Mouse (Mus musculus): ENCODE measurements at regions not wholly inside any gene's neighbourhood (a gene's known extent, or its start where the extent isn't known, plus 50 kb on each side); places are given as distances from the start of the nearest gene placed in this dataset.

DNA sequence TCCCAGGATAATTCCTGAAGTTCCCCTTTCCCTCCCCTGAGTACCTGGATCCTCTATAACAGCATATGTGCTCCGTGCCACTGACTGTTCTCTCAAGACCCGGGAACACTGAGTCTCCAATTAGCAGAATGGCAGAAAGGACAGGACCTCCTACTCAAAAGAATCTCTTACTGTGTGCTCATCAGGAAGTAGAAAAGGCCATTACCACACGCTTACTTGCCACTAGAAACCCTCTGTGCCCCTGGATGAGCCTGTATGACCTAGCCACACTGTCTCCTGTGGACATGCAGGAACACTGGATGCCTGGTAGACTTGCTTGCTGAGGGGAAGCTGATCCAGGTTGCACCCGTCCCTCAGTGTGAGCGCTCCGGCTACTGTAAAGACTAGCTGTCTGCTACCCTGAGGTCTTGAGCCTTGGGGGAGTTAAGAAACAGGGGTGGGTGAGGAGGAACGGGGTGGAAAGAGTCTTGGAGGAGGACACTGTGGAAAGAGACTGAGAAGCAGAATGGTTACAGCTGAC lies 117.6 kb upstream of the Ccnd2 start:
- Histone ChIP-seq H3K4me3 (ENCODE audit: low read length) (no peak overlapping the region), H3K4me2 (ENCODE audit: low read depth, low read length) (no peak overlapping the region), H3K9ac (ENCODE audit: low read depth, low read length) (no peak overlapping the region), H3K4me1 (ENCODE audit: control insufficient read depth, insufficient read depth, low read length) (peaks cover 27% of the 10 kb centered on the region), H3K27ac (ENCODE audit: low read length) (peak overlapping the region; percentile 84), H3K27me3 (replicated peaks; ENCODE audit: control insufficient read depth, insufficient read depth, low read length) (no peaks in the 10 kb centered on the region), H3K36me3 (ENCODE audit: control insufficient read depth, insufficient read depth, low read length) (no peaks in the 10 kb centered on the region), H3K9me3 (ENCODE audit: control insufficient read depth, low read length) (no peaks in the 10 kb centered on the region)
- WGBS = 68% methylated on average over 7 of the region's 7 CpGs
- ATAC-seq = no peak

- peaks cover 24% of the 10 kb centered on the region for H3K4me1 ChIP-seq (ENCODE audit: control insufficient read depth, insufficient read depth, low read length)
- H3K27me3 ChIP-seq (replicated peaks; ENCODE audit: control insufficient read depth, insufficient read depth, low read length) = no peaks in the 10 kb centered on the region
- no peak overlapping the region for H3K4me3 ChIP-seq (ENCODE audit: low read length)
- ATAC-seq = no peak
- no peak overlapping the region for H3K4me2 ChIP-seq (ENCODE audit: low read depth, low read length)
- 84% methylated on average over 9 of the region's 9 CpGs for WGBS
- H3K27ac ChIP-seq (ENCODE audit: low read length) = no peak overlapping the region
- peaks cover 4% of the 10 kb centered on the region; the same call in 1 of the 2 replicates for H3K9me3 ChIP-seq (ENCODE audit: control insufficient read depth, low read length)
- no peaks in the 10 kb centered on the region for H3K36me3 ChIP-seq (ENCODE audit: control insufficient read depth, insufficient read depth, low read length)
- H3K9ac ChIP-seq (ENCODE audit: low read depth, low read length) = no peak overlapping the region
These were observed 118.8 kb upstream of the Ccnd2 start for GRCm38 (mm10) chr6:127270774-127271173.

- no peak overlapping the region for H3K27ac ChIP-seq (ENCODE audit: low read length)
- H3K27me3 ChIP-seq (replicated peaks; ENCODE audit: control insufficient read depth, insufficient read depth, low read length) = no peaks in the 10 kb centered on the region
- H3K36me3 ChIP-seq (ENCODE audit: control insufficient read depth, insufficient read depth, low read length) = no peaks in the 10 kb centered on the region
- WGBS = 95% methylated on average over 3 of the region's 3 CpGs
- H3K4me2 ChIP-seq (ENCODE audit: low read depth, low read length) = no peak overlapping the region
- no peak overlapping the region for H3K4me3 ChIP-seq (ENCODE audit: low read length)
- peaks cover 20% of the 10 kb centered on the region for H3K4me1 ChIP-seq (ENCODE audit: control insufficient read depth, insufficient read depth, low read length)
- no peak for ATAC-seq
- H3K9ac ChIP-seq (ENCODE audit: low read depth, low read length) = no peak overlapping the region
- H3K9me3 ChIP-seq (ENCODE audit: control insufficient read depth, low read length) = peaks cover 4% of the 10 kb centered on the region; the same call in 1 of the 2 replicates
These were observed 119.4 kb upstream of the Ccnd2 start for GRCm38 (mm10) chr6:127271418-127271817.

DNA sequence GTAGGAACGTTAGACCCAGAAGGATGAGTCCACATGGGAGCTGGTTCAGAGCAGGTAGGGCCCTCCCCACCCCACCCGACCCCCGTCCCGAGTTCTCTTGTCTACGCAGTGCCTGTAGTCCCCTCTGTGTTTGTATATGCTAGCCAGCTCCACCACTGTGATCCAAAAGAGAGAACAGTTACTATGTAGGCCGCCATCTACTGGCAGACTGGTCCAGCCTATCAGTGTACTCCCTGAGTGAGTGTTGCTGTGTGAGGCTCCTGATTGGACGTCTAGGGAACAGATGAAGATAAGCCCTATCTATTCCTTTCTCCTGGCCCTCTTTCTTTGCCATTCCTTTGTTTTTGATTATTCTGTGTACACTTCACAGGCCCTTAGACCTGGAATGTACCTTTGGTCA lies 120.6 kb upstream of the Ccnd2 start:
- no peak overlapping the region for H3K9ac ChIP-seq (ENCODE audit: low read depth, low read length)
- H3K4me3 ChIP-seq (ENCODE audit: low read length) = no peak overlapping the region
- no peak overlapping the region for H3K4me2 ChIP-seq (ENCODE audit: low read depth, low read length)
- no peaks in the 10 kb centered on the region for H3K36me3 ChIP-seq (ENCODE audit: control insufficient read depth, insufficient read depth, low read length)
- ATAC-seq = 0 out of 2 replicates have a peak, but pooled peaks have one; percentile 19
- H3K9me3 ChIP-seq (ENCODE audit: control insufficient read depth, low read length) = peaks cover 4% of the 10 kb centered on the region; the same call in 1 of the 2 replicates
- no peak overlapping the region for H3K27ac ChIP-seq (ENCODE audit: low read length)
- H3K4me1 ChIP-seq (ENCODE audit: control insufficient read depth, insufficient read depth, low read length) = peaks cover 12% of the 10 kb centered on the region; the same call in 1 of the 2 replicates
- 72% methylated on average over 7 of the region's 7 CpGs for WGBS
- no peaks in the 10 kb centered on the region for H3K27me3 ChIP-seq (replicated peaks; ENCODE audit: control insufficient read depth, insufficient read depth, low read length)

GRCm38 (mm10) chr6:127274732-127275429 lies 122.9 kb upstream of the Ccnd2 start:
- H3K4me3 ChIP-seq (ENCODE audit: low read length) = no peak overlapping the region
- no peaks in the 10 kb centered on the region for H3K27me3 ChIP-seq (replicated peaks; ENCODE audit: control insufficient read depth, insufficient read depth, low read length)
- no peak for ATAC-seq
- H3K4me1 ChIP-seq (ENCODE audit: control insufficient read depth, insufficient read depth, low read length) = peaks cover 3% of the 10 kb centered on the region; the same call in 1 of the 2 replicates
- no peak overlapping the region for H3K9ac ChIP-seq (ENCODE audit: low read depth, low read length)
- H3K9me3 ChIP-seq (ENCODE audit: control insufficient read depth, low read length) = peaks cover 10% of the 10 kb centered on the region
- no peak overlapping the region for H3K4me2 ChIP-seq (ENCODE audit: low read depth, low read length)
- no peaks in the 10 kb centered on the region for H3K36me3 ChIP-seq (ENCODE audit: control insufficient read depth, insufficient read depth, low read length)
- no peak overlapping the region for H3K27ac ChIP-seq (ENCODE audit: low read length)
- 82% methylated on average over 9 of the region's 9 CpGs for WGBS

- Histone ChIP-seq H3K4me3 (ENCODE audit: low read length) (no peak overlapping the region), H3K9ac (ENCODE audit: low read depth, low read length) (no peak overlapping the region), H3K9me3 (ENCODE audit: control insufficient read depth, low read length) (peaks cover 10% of the 10 kb centered on the region), H3K27ac (ENCODE audit: low read length) (no peak overlapping the region), H3K4me1 (ENCODE audit: control insufficient read depth, insufficient read depth, low read length) (peaks cover 3% of the 10 kb centered on the region; the same call in 1 of the 2 replicates), H3K4me2 (ENCODE audit: low read depth, low read length) (no peak overlapping the region), H3K36me3 (ENCODE audit: control insufficient read depth, insufficient read depth, low read length) (no peaks in the 10 kb centered on the region), H3K27me3 (replicated peaks; ENCODE audit: control insufficient read depth, insufficient read depth, low read length) (no peaks in the 10 kb centered on the region)
- WGBS = 96% methylated on average over 2 of the region's 2 CpGs
- ATAC-seq = no peak
These were observed 123.4 kb upstream of the Ccnd2 start for GRCm38 (mm10) chr6:127275430-127275784.

DNA sequence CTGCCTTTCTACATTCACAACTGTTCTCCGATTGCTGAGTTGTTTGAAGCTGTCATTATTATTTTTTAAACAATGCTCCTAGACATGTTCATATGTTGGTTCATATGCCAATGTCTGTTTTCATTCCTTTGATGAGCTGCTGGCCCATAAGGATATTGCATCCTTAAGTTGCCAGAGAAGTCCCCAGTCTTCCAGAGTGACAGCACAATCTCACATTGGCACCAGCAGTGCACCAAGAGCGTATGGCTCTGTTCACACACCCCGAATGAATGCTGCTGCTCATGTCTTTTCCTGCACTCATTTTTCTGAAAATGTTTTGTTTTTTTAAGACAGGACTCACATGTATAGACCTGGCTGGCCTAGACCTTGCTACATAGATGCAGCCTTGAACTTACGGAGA lies 124.4 kb upstream of the Ccnd2 start:
- Histone ChIP-seq H3K36me3 (ENCODE audit: control insufficient read depth, insufficient read depth, low read length) (no peaks in the 10 kb centered on the region), H3K4me3 (ENCODE audit: low read length) (no peak overlapping the region), H3K27ac (ENCODE audit: low read length) (no peak overlapping the region), H3K9me3 (ENCODE audit: control insufficient read depth, low read length) (peaks cover 10% of the 10 kb centered on the region), H3K27me3 (replicated peaks; ENCODE audit: control insufficient read depth, insufficient read depth, low read length) (no peaks in the 10 kb centered on the region), H3K4me2 (ENCODE audit: low read depth, low read length) (no peak overlapping the region), H3K4me1 (ENCODE audit: control insufficient read depth, insufficient read depth, low read length) (peaks cover 3% of the 10 kb centered on the region; the same call in 1 of the 2 replicates), H3K9ac (ENCODE audit: low read depth, low read length) (no peak overlapping the region)
- WGBS = 94% methylated on average over 4 of the region's 4 CpGs
- ATAC-seq = no peak

DNA sequence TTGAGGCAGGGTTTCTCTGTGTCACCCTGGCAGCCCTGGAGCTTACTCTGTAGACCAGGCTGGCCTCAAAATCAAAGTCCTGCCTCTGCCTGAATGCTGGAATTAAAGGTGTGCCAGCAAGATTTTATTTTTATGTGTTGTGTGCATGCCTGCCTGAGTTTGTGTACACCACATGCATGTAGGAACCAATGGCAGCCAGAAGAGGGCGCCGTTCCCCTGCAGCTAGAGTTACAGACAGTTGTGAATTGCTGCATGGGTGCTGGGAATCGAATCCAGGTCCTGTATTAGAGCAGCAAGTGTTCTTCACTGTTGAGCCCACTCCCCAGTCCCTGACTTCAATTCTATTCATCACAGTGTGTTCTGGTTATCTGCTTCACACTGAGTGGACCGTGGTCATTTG lies 126.4 kb upstream of the Ccnd2 start:
- H3K4me1 ChIP-seq (ENCODE audit: control insufficient read depth, insufficient read depth, low read length) = no peaks in the 10 kb centered on the region
- H3K27me3 ChIP-seq (replicated peaks; ENCODE audit: control insufficient read depth, insufficient read depth, low read length) = no peaks in the 10 kb centered on the region
- 84% methylated on average over 4 of the region's 4 CpGs for WGBS
- no peak overlapping the region for H3K4me3 ChIP-seq (ENCODE audit: low read length)
- H3K36me3 ChIP-seq (ENCODE audit: control insufficient read depth, insufficient read depth, low read length) = no peaks in the 10 kb centered on the region
- no peak overlapping the region for H3K27ac ChIP-seq (ENCODE audit: low read length)
- H3K9me3 ChIP-seq (ENCODE audit: control insufficient read depth, low read length) = peaks cover 10% of the 10 kb centered on the region
- no peak overlapping the region for H3K4me2 ChIP-seq (ENCODE audit: low read depth, low read length)
- no peak overlapping the region for H3K9ac ChIP-seq (ENCODE audit: low read depth, low read length)
- ATAC-seq = no peak

DNA sequence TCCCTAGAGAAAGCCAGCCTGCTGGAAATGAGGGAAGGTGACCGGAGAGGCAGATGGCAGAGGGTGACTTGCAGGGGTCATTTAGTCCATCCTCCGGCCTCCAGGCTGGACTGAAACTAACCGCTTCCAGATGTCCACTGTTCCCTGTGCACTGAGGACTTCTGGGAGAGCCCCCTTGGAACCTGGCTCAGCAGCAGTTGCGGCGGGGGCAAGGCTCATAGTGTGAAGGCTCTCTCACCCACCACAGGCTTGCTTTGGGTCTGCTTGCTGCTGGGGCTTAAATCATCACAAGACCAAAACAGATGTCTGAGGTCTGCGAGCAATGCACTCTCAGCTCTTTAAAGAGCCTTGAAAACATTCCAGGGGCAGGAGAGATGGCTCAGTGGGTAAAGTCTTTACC lies 132.2 kb upstream of the Ccnd2 start:
- Histone ChIP-seq H3K4me2 (ENCODE audit: low read depth, low read length) (no peak overlapping the region), H3K36me3 (ENCODE audit: control insufficient read depth, insufficient read depth, low read length) (no peaks in the 10 kb centered on the region), H3K27ac (ENCODE audit: low read length) (no peak overlapping the region), H3K9me3 (ENCODE audit: control insufficient read depth, low read length) (no peaks in the 10 kb centered on the region), H3K4me3 (ENCODE audit: low read length) (no peak overlapping the region), H3K9ac (ENCODE audit: low read depth, low read length) (no peak overlapping the region), H3K4me1 (ENCODE audit: control insufficient read depth, insufficient read depth, low read length) (peaks cover 5% of the 10 kb centered on the region; the same call in 1 of the 2 replicates), H3K27me3 (replicated peaks; ENCODE audit: control insufficient read depth, insufficient read depth, low read length) (no peaks in the 10 kb centered on the region)
- no peak for ATAC-seq
- 46% methylated on average over 6 of the region's 6 CpGs for WGBS
